Mouse (Mus musculus): ENCODE results near the gene 4933428G20Rik.

Gene 4933428G20Rik

GRCm38 (mm10) chr11:97499865-97500719 lies at the start of gene 4933428G20Rik:
Gene 4933428G20Rik (minus strand): TSS chr11:97500340.
- DNase-seq (ENCODE audit: low spot score), result no peak

GRCm38 (mm10) chr11:97548757-97549156 lies 48.6 kb upstream of the 4933428G20Rik start:
- no peak for DNase-seq (ENCODE audit: low spot score)

- no peak for DNase-seq (ENCODE audit: low spot score)
Measured at GRCm38 (mm10) chr11:97547957-97548706, 48.0 kb upstream of the 4933428G20Rik start.

- no peak for DNase-seq (ENCODE audit: low spot score)
Measured at GRCm38 (mm10) chr11:97546804-97547411, 46.8 kb upstream of the 4933428G20Rik start.

GRCm38 (mm10) chr11:97545808-97546560 lies 45.8 kb upstream of the 4933428G20Rik start:
- no peak for DNase-seq (ENCODE audit: low spot score)

GRCm38 (mm10) chr11:97543883-97544282 lies 43.7 kb upstream of the 4933428G20Rik start:
- DNase-seq (ENCODE audit: low spot score), result no peak

- peak; percentile 53 for DNase-seq (ENCODE audit: low spot score)
Measured at GRCm38 (mm10) chr11:97543181-97543733, 43.1 kb upstream of the 4933428G20Rik start.

GRCm38 (mm10) chr11:97542171-97543150 lies 42.3 kb upstream of the 4933428G20Rik start:
- no peak for DNase-seq (ENCODE audit: low spot score)

- no peak for DNase-seq (ENCODE audit: low spot score)
Measured at GRCm38 (mm10) chr11:97540604-97541003, 40.5 kb upstream of the 4933428G20Rik start.

GRCm38 (mm10) chr11:97540136-97540535 lies 40.0 kb upstream of the 4933428G20Rik start:
- DNase-seq (ENCODE audit: low spot score), result no peak

GRCm38 (mm10) chr11:97539622-97540021 lies 39.5 kb upstream of the 4933428G20Rik start:
- DNase-seq (ENCODE audit: low spot score), result no peak

GRCm38 (mm10) chr11:97537580-97538089 lies 37.5 kb upstream of the 4933428G20Rik start:
- no peak for DNase-seq (ENCODE audit: low spot score)

GRCm38 (mm10) chr11:97536835-97537579 lies 36.9 kb upstream of the 4933428G20Rik start:
- DNase-seq (ENCODE audit: low spot score), result no peak

GRCm38 (mm10) chr11:97536083-97536747 lies 36.1 kb upstream of the 4933428G20Rik start:
- no peak for DNase-seq (ENCODE audit: low spot score)

GRCm38 (mm10) chr11:97535660-97536059 lies 35.5 kb upstream of the 4933428G20Rik start:
- DNase-seq (ENCODE audit: low spot score), result no peak

GRCm38 (mm10) chr11:97535308-97535630 lies 35.1 kb upstream of the 4933428G20Rik start:
- no peak for DNase-seq (ENCODE audit: low spot score)

GRCm38 (mm10) chr11:97534442-97535307 lies 34.5 kb upstream of the 4933428G20Rik start:
- DNase-seq (ENCODE audit: low spot score), result peak; percentile 49

GRCm38 (mm10) chr11:97533653-97534052 lies 33.5 kb upstream of the 4933428G20Rik start:
- no peak for DNase-seq (ENCODE audit: low spot score)

All from left cerebral cortex, adult 11 months (tissue).